Mouse (Mus musculus) ES-CJ7 (cell line): ENCODE measurements at regions not wholly inside any gene's neighbourhood (a gene's known extent, or its start where the extent isn't known, plus 50 kb on each side); places are given as distances from the start of the nearest gene placed in this dataset.

ENCODE experiments used
- DNase-seq: peaks from one replicate; pipeline ENCODE4 v3.0.0; 2011; ENCODE audit warnings: low read depth, low spot score

DNA sequence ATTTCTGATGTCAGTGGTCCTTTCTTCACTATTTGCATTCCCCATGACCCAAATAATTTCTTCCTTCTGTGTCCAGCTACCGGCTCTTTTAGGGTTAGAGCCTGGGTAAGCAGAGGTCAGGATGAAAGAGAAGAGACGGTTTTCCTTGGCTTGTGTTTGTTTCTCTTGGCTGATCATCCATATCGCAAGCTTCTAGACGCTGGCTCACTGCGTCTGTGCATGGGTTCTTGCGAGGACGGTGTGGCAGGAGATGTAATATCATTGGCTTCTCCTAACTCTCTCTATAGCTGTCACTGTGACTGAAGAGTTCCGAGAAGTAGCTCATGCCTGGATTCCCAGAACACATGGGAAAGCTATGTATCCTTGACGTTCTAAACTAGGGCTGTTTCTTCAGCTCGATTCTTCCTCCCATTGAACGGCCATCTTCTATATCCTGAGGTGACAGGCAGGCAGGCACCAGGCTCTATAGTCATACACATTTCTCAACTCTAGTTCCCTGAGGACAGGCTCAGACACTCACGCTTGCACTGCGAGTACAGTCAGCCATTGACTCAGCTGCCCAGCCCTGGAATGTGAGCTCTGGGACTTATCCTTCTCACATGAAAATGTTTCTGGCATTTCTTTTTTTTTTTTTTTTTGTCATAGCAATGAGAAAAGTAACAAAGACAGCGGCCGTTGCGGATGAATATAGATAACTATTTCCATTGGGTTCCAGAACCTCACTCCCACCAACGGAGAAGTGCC is 85.0 kb downstream of the Bach1 start:
- no peak for DNase-seq

- peak; percentile 7 for DNase-seq
Observed at GRCm38 (mm10) chr16:87784405-87784994, 85.8 kb downstream of the Bach1 start.

- no peak for DNase-seq
Observed at GRCm38 (mm10) chr16:87789539-87789938, 90.8 kb downstream of the Bach1 start.

DNA sequence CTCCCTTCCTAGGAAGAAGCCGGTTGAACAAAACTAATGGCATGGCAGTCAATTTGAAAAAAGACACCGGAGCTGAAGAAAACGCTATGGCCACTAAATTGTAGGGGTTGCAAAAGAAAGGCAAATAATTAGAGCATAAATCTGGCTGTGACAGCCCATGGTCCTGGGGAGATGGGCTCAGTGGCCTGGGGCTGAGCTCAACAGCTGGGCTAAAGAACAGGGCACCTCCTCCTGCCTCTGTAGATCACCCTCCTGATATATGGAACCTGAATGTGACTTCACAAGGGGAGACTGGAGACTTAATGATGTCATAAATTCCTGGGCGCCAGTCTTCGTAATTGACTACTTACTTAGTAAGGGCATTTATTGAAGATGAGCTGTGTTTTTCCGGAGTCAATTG is 91.2 kb downstream of the Bach1 start:
- no peak for DNase-seq

- DNase-seq, result peak; percentile 19
Observed at GRCm38 (mm10) chr16:87796514-87797248, 97.9 kb downstream of the Bach1 start.

DNA sequence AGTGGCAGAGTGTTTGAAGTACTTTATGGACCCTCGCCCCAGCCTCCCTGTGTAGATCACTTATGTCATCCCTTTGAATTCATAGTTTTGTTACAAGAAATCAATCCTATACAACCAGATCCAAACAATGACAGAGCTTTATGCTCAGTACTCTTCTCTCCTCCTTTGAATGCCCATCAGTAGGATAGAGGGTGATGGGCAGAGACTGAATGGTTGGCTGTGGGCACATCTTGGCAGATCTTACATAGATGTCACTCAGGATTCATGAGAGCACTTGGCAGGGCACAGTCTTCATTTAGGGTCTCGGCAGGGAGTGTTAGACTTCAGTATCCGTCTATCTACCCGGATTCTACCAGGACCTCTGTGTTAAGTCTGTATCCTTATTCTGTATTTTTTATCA is 103.6 kb downstream of the Bach1 start:
- DNase-seq, result no peak

- DNase-seq, result no peak
Observed at GRCm38 (mm10) chr16:87817590-87817989, 118.8 kb downstream of the Bach1 start.

GRCm38 (mm10) chr16:87834296-87834695 is 135.6 kb downstream of the Bach1 start:
- no peak for DNase-seq

DNA sequence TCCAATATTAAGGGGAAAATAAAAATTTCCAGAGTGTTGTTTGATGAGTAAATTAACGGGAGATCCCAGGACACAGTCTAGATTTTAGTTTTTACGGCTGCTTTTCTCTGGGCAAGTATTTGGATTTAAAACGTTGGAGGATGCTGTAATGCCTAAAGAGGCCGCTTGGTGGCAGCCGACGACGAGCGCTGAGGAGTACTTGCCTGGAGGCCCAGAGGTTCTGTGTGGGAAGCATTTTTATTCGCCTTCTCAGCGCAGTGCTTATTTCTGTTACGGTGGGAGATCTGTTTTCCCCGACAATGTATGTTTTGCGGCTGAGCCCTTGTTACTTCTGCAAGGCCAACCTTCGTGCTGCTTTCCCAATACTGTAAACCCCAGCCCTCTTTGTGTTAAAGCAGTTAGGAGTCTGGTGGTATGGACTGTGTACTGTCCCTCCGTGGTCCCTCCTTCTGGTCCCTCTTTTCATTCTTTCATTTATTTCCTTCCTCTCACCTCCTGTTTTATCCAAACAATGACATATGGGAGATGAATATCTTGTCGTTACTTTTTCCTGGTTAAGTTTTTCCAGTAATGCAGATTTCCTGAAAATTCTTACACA is 142.3 kb downstream of the Bach1 start:
- peak; percentile 63 for DNase-seq
